Mouse (Mus musculus) 416B (cell line): ENCODE results near the gene Rspry1.

ENCODE experiments used
- DNase-seq: peaks from one replicate; pipeline ENCODE4 v3.0.0; 2011; ENCODE audit warnings: low read depth

The Rspry1 gene

GRCm38 (mm10) chr8:94601607-94602385 is at the start of gene Rspry1, which contains the start of gene Fam192a:
Gene Rspry1, plus strand, starts transcription at chr8:94601937.
Gene Fam192a, minus strand, starts transcription at chr8:94601997.
- peak; percentile 100 for DNase-seq

GRCm38 (mm10) chr8:94552696-94553095 is 49.0 kb upstream of the Rspry1 start:
- DNase-seq = no peak

- DNase-seq = no peak
Measured at GRCm38 (mm10) chr8:94557281-94557680, 44.5 kb upstream of the Rspry1 start.

- no peak for DNase-seq
Measured at GRCm38 (mm10) chr8:94561256-94561655, 40.5 kb upstream of the Rspry1 start.

- no peak for DNase-seq
Measured at GRCm38 (mm10) chr8:94564421-94564820, 37.3 kb upstream of the Rspry1 start.

GRCm38 (mm10) chr8:94566033-94566432 is 35.7 kb upstream of the Rspry1 start:
- no peak for DNase-seq

GRCm38 (mm10) chr8:94566446-94567158 is 35.1 kb upstream of the Rspry1 start:
- no peak for DNase-seq

- no peak for DNase-seq
Measured at GRCm38 (mm10) chr8:94567159-94567849, 34.4 kb upstream of the Rspry1 start.

- DNase-seq = no peak
Measured at GRCm38 (mm10) chr8:94568098-94568497, 33.6 kb upstream of the Rspry1 start.

- DNase-seq = peak; percentile 78
Measured at GRCm38 (mm10) chr8:94569419-94569818, 32.3 kb upstream of the Rspry1 start.

GRCm38 (mm10) chr8:94571896-94572295 is 29.8 kb upstream of the Rspry1 start:
- DNase-seq = peak; percentile 83

GRCm38 (mm10) chr8:94574159-94574907 is 27.4 kb upstream of the Rspry1 start:
- no peak for DNase-seq

- no peak for DNase-seq
Measured at GRCm38 (mm10) chr8:94575148-94575547, 26.6 kb upstream of the Rspry1 start.

- DNase-seq = peak; percentile 51
Measured at GRCm38 (mm10) chr8:94581820-94582483, 19.8 kb upstream of the Rspry1 start.

GRCm38 (mm10) chr8:94582569-94582968 is 19.2 kb upstream of the Rspry1 start:
- DNase-seq = no peak

- peak; percentile 87 for DNase-seq
Measured at GRCm38 (mm10) chr8:94584238-94584817, 17.4 kb upstream of the Rspry1 start.

- DNase-seq = no peak
Measured at GRCm38 (mm10) chr8:94591691-94592090, 10.0 kb upstream of the Rspry1 start.

GRCm38 (mm10) chr8:94594211-94594610 is 7.5 kb upstream of the Rspry1 start:
- DNase-seq = peak; percentile 59

- no peak for DNase-seq
Measured at GRCm38 (mm10) chr8:94600478-94600877, 1.3 kb upstream of the Rspry1 start.

- no peak for DNase-seq
Measured at GRCm38 (mm10) chr8:94601034-94601606, 617 bp upstream of the Rspry1 start.
